Mouse (Mus musculus): Measurements from ENCODE around the gene Gab3. TPM values are rescaled to one million over a fixed set of nuclear protein-coding genes. Genes with fewer than 3 reads are reported as not detected.
A peak's percentile ranks its signal among the peaks of the same experiment; 100 is the strongest.
"Not testable (repeated sequence)": the region's sequence is repeated elsewhere in the genome, so short reads cannot be mapped to it uniquely, and the experiment has no call there.

Gene Gab3
- polyA plus RNA-seq, 1 experiment from 2014 or later, result 1.1 TPM

DNA sequence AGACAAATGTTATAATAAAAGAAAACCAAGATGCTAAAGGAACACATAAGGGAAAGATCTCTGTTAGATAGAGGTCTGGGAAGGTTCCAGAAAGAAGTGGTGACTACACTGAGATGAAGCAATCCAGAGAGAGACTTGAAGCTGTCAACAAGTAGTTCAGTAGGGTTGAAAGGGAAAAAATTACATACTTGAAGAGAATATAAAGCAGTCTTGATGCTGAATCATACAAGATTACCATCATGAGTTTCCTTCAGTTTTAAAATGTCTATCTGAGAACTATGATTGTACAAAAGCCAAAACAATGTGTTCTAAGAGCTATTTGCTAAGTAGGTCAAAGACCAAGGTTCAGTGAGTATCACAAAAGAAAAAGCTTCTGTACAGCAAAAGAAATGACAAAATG lies 48.6 kb downstream of the Gab3 start:
- no peak for TF ChIP-seq CTCF (IDR thresholded peaks at IDR 0.05; ENCODE audit: low read depth)
- Histone ChIP-seq H3K4me1 (replicated peaks; ENCODE audit: insufficient read depth, low read length) (no peaks in the 10 kb centered on the region), H3K4me2 (ENCODE audit: low read length) (no peak overlapping the region), H3K27me3 (ENCODE audit: insufficient read depth, low read length) (no peaks in the 10 kb centered on the region), H3K27ac (no peak overlapping the region), H3K36me3 (ENCODE audit: insufficient read depth, low read length) (no peaks in the 10 kb centered on the region), H3K9me3 (replicated peaks; ENCODE audit: low read length) (no peaks in the 10 kb centered on the region), H3K9ac (ENCODE audit: low read depth, low read length) (no peak overlapping the region), H3K4me3 (replicated peaks; ENCODE audit: low read depth, low read length) (no peak overlapping the region)
- DNase-seq (ENCODE audit: low spot score), result no peak
- no peak for ATAC-seq (replicated peaks; ENCODE audit: low FRiP score, low read depth)

- Histone ChIP-seq H3K9me3 (replicated peaks; ENCODE audit: low read length) (no peaks in the 10 kb centered on the region), H3K4me3 (replicated peaks; ENCODE audit: low read depth, low read length) (no peak overlapping the region), H3K36me3 (ENCODE audit: insufficient read depth, low read length) (no peaks in the 10 kb centered on the region), H3K4me2 (ENCODE audit: low read length) (no peak overlapping the region), H3K27me3 (ENCODE audit: insufficient read depth, low read length) (no peaks in the 10 kb centered on the region), H3K27ac (no peak overlapping the region), H3K9ac (ENCODE audit: low read depth, low read length) (no peak overlapping the region), H3K4me1 (replicated peaks; ENCODE audit: insufficient read depth, low read length) (no peaks in the 10 kb centered on the region)
- ATAC-seq (replicated peaks; ENCODE audit: low FRiP score, low read depth) (no peak), DNase-seq (ENCODE audit: low spot score) (no peak)
- no peak for TF ChIP-seq CTCF (IDR thresholded peaks at IDR 0.05; ENCODE audit: low read depth)
- WGBS, result 82% methylated on average over 2 of the region's 2 CpGs
Measured at GRCm38 (mm10) chrX:75035162-75035561, 50.1 kb downstream of the Gab3 start.

DNA sequence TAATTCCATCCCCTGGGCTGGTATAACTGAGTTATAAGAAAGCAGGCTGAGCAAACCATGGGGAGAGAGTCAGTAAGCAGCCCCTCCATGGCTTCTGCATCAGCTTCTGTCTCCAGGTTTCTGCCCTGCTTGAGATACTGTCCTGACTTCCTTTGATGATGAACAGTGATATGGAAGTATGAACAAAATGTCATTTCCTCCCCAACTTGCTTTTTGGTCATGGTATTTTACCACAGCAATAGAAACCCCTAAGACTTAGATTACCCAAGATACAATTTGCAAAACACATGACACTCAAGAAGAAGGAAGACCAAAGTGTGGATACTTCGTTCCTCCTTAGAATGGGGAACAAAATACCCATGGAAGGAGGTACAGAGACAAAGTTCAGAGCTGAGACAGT lies 51.2 kb downstream of the Gab3 start:
- H3K4me3 ChIP-seq (replicated peaks; ENCODE audit: low read depth, low read length); H3K36me3 ChIP-seq (ENCODE audit: insufficient read depth, low read length); H3K9me3 ChIP-seq (replicated peaks; ENCODE audit: low read length); DNase-seq (ENCODE audit: low spot score); ATAC-seq (replicated peaks; ENCODE audit: low FRiP score, low read depth); H3K27me3 ChIP-seq (ENCODE audit: insufficient read depth, low read length); H3K9ac ChIP-seq (ENCODE audit: low read depth, low read length); H3K27ac ChIP-seq; H3K4me1 ChIP-seq (replicated peaks; ENCODE audit: insufficient read depth, low read length); H3K4me2 ChIP-seq (ENCODE audit: low read length): not testable (repeated sequence)
- WGBS, result 55% methylated on average over 1 of the region's 1 CpGs

DNA sequence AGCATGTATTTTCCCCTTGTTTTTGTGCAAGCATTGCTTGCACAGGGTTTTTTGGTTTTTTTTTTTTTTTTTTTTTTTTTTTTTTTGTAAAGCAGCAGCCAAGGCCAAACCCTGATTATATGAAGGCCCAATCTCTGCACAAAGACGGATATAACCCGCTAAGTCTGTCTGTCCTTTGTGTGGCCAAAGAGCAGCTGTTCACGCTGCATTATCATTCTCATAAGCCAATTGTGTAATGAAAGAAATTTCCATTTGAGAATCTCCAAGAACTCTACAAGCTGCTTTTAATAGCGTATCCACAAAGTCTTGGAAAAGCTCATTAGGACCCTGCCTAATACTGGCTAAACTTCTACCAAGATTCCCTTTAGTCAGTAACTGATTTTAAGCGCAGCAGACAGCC lies 101.5 kb downstream of the Gab3 start:
- DNase-seq (ENCODE audit: low spot score) (no peak), ATAC-seq (replicated peaks; ENCODE audit: low FRiP score, low read depth) (no peak)
- Histone ChIP-seq H3K27ac (no peak overlapping the region), H3K9ac (ENCODE audit: low read depth, low read length) (no peak overlapping the region), H3K9me3 (replicated peaks; ENCODE audit: low read length) (no peaks in the 10 kb centered on the region), H3K36me3 (ENCODE audit: insufficient read depth, low read length) (no peaks in the 10 kb centered on the region), H3K4me2 (ENCODE audit: low read length) (no peak overlapping the region), H3K27me3 (ENCODE audit: insufficient read depth, low read length) (no peaks in the 10 kb centered on the region), H3K4me3 (replicated peaks; ENCODE audit: low read depth, low read length) (no peak overlapping the region), H3K4me1 (replicated peaks; ENCODE audit: insufficient read depth, low read length) (no peaks in the 10 kb centered on the region)
- TF ChIP-seq CTCF (IDR thresholded peaks at IDR 0.05; ENCODE audit: low read depth), result no peak
- WGBS, result 90% methylated on average over 5 of the region's 5 CpGs

GRCm38 (mm10) chrX:74962899-74963298 lies 122.4 kb downstream of the Gab3 start:
- H3K4me2 ChIP-seq (ENCODE audit: low read length); H3K4me1 ChIP-seq (replicated peaks; ENCODE audit: insufficient read depth, low read length); H3K36me3 ChIP-seq (ENCODE audit: insufficient read depth, low read length); H3K27me3 ChIP-seq (ENCODE audit: insufficient read depth, low read length); H3K9me3 ChIP-seq (replicated peaks; ENCODE audit: low read length); H3K9ac ChIP-seq (ENCODE audit: low read depth, low read length); H3K4me3 ChIP-seq (replicated peaks; ENCODE audit: low read depth, low read length); ATAC-seq (replicated peaks; ENCODE audit: low FRiP score, low read depth); H3K27ac ChIP-seq: not testable (repeated sequence)
- WGBS, result 32% methylated on average over 1 of the region's 2 CpGs
- TF ChIP-seq CTCF (IDR thresholded peaks at IDR 0.05; ENCODE audit: low read depth), result peak; percentile 41; the same call in 1 of the 2 replicates
- DNase-seq (ENCODE audit: low spot score), result peak; percentile 12

DNA sequence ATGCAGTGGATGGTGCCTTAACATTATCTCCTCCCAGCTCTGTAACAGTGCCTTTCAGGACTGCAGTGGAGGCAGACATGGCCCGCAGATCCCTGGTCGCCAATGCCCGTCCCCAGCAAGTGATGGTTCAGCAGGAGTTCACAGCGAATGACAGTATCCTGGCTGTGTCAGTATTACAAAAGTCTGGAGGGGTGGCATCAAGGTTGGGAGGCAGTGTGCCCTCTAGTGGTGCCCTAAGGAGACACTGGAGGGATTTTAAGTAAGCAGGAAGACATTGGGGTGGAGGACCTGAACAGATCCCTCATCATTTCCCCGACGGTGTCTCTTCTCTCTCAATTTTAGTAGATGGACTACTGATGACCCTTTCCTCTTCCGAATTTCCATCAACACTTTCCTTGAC lies 126.1 kb downstream of the Gab3 start:
- H3K4me3 ChIP-seq (replicated peaks; ENCODE audit: low read depth, low read length); H3K36me3 ChIP-seq (ENCODE audit: insufficient read depth, low read length); H3K9ac ChIP-seq (ENCODE audit: low read depth, low read length); H3K27me3 ChIP-seq (ENCODE audit: insufficient read depth, low read length); H3K4me1 ChIP-seq (replicated peaks; ENCODE audit: insufficient read depth, low read length); H3K4me2 ChIP-seq (ENCODE audit: low read length); H3K27ac ChIP-seq; ATAC-seq (replicated peaks; ENCODE audit: low FRiP score, low read depth); H3K9me3 ChIP-seq (replicated peaks; ENCODE audit: low read length); DNase-seq (ENCODE audit: low spot score): not testable (repeated sequence)
- WGBS, result 74% methylated on average over 7 of the region's 7 CpGs
- TF ChIP-seq CTCF (IDR thresholded peaks at IDR 0.05; ENCODE audit: low read depth), result peak; percentile 17; the same call in 1 of the 2 replicates

Other genes with a start within 250 kb of the Gab3 start
- not detected in 2 replicates for gene Gm5936, start 248.3 kb downstream of the Gab3 start, polyA plus RNA-seq (2015; fragmentation: Nextera tagmentation; extraction: Ambion mirVana)
- gene Dkc1, start 10.4 kb upstream of the Gab3 start, polyA plus RNA-seq (2015; fragmentation: Nextera tagmentation; extraction: Ambion mirVana), result 64.3 and 82.5 TPM in 2 replicates
- 45.8 and 50.4 TPM in 2 replicates for gene Mpp1, start 45.6 kb upstream of the Gab3 start, polyA plus RNA-seq (2015; fragmentation: Nextera tagmentation; extraction: Ambion mirVana)
- 0.21 TPM in 1 of 2 replicates, not detected in the other for gene Smim9, start 78.3 kb upstream of the Gab3 start, polyA plus RNA-seq (2015; fragmentation: Nextera tagmentation; extraction: Ambion mirVana)

Data from kidney, postnatal 0 days (tissue).